8 mouse cellular contexts compared by ENCODE assay signal in genomic region chr16:56075222-56076111, GRCm38 (mm10). TPM values are rescaled to one million over a fixed set of nuclear protein-coding genes. Genes with fewer than 3 reads are reported as not detected.
A peak's percentile ranks its signal among the peaks of the same experiment; 100 is the strongest.
DNase-seq lines count a peak whose midpoint lies in the region; ATAC-seq lines count a peak whose summit lies in the region.

No protein-coding gene starts in this region.

- peak; percentile 89 for DNase-seq in adrenal gland, adult 2 months
- DNase-seq in embryo, embryonic 11 days, result peak; percentile 94
- DNase-seq in gastrocnemius, postnatal 25 days, result peak; percentile 85
- peak; percentile 94 for DNase-seq in intestine, embryonic 14.5 days (ENCODE audit: low spot score)
- DNase-seq in left cerebral cortex, postnatal 10 days (ENCODE audit: extremely low spot score in 1 of 2, low spot score in 2 of 2), result peak; percentile 83 to 90
- peak; percentile 80 for DNase-seq in right cerebral cortex, postnatal 14 days
- peak; percentile 71 for DNase-seq in urinary bladder, postnatal 25 days (ENCODE audit: low spot score)

- H3K4me3 ChIP-seq in intestine, embryonic 14.5 days (ENCODE audit: low read depth, low read length), result peak overlapping the region; percentile 84

- intact Hi-C loops in left cerebral cortex, postnatal 10 days (cut with DNase I), result no loop called here

- H3K4me2 ChIP-seq in intestine, embryonic 14.5 days (ENCODE audit: low read length), result peak overlapping the region; percentile 62

- peak overlapping the region; percentile 64 for H3K9ac ChIP-seq in intestine, embryonic 14.5 days (ENCODE audit: low read length)

- H3K27ac ChIP-seq in intestine, embryonic 14.5 days (ENCODE audit: low read depth), result peak overlapping the region; percentile 84

- no peaks in the 10 kb centered on the region; the same call in 1 of the 2 replicates for H3K36me3 ChIP-seq in intestine, embryonic 14.5 days (ENCODE audit: control insufficient read depth, insufficient read depth, low read length)

- no peaks in the 10 kb centered on the region for H3K9me3 ChIP-seq in intestine, embryonic 14.5 days (ENCODE audit: control insufficient read depth, low read length)

- ATAC-seq in intestine, embryonic 14.5 days (replicated peaks; ENCODE audit: low FRiP score, low TSS enrichment, low read depth), result peak; percentile 92
- ATAC-seq in megakaryocyte progenitor cell, adult 5-6 weeks (replicated peaks; ENCODE audit: poor library complexity), result peak; percentile 57

- no peaks in the 10 kb centered on the region for H3K27me3 ChIP-seq in intestine, embryonic 14.5 days (replicated peaks; ENCODE audit: control insufficient read depth, insufficient read depth, low read length)

- 1% methylated on average over 55 of the region's 66 CpGs for WGBS in intestine, embryonic 14.5 days

- peaks cover 10% of the 10 kb centered on the region; the same call in 1 of the 2 replicates for H3K4me1 ChIP-seq in intestine, embryonic 14.5 days (replicated peaks; ENCODE audit: control insufficient read depth, insufficient read depth, low read length)

RNA-seq across cellular contexts. Expression of gene Senp7, which starts 27.3 kb away (rescaled TPM):
- total RNA-seq in adrenal gland, adult 2 months (2021), result 10 to 100 TPM; 20.5 to 20.8 TPM
- polyA plus RNA-seq in adrenal gland, adult 2 months (2012; rRNA removed), result 0.41 and 0.49 TPM in 2 replicates
- total RNA-seq in gastrocnemius, postnatal 25 days (2021), result 10 to 100 TPM; 11.5 to 12.9 TPM
- 28.0 and 31.0 TPM in 2 replicates for polyA plus RNA-seq in intestine, embryonic 14.5 days (2014; fragmentation: Nextera tagmentation; extraction: Ambion mirVana)
- 10 to 100 TPM; 42.7 to 46.2 TPM for total RNA-seq in left cerebral cortex, postnatal 10 days (2021)
- total RNA-seq in megakaryocyte progenitor cell, adult 5-6 weeks (2015), result 21.0 and 32.8 TPM in 2 replicates
- 15.0 and 25.4 TPM in 2 replicates for total RNA-seq in megakaryocyte progenitor cell, adult 5-6 weeks (2017)

RNA-seq across cellular contexts. Expression of gene Trmt10c, which starts 37.8 kb away (rescaled TPM):
- 10 to 100 TPM; 19.2 to 22.3 TPM for total RNA-seq in adrenal gland, adult 2 months (2021)
- polyA plus RNA-seq in adrenal gland, adult 2 months (2012; rRNA removed), result 8.7 and 8.9 TPM in 2 replicates
- 1 to 10 TPM; 7.7 to 9.3 TPM for total RNA-seq in gastrocnemius, postnatal 25 days (2021)
- polyA plus RNA-seq in intestine, embryonic 14.5 days (2014; fragmentation: Nextera tagmentation; extraction: Ambion mirVana), result 28.5 and 29.6 TPM in 2 replicates
- total RNA-seq in left cerebral cortex, postnatal 10 days (2021), result 1 to 10 TPM; 8.4 TPM
- total RNA-seq in megakaryocyte progenitor cell, adult 5-6 weeks (2015), result 35.8 and 37.3 TPM in 2 replicates
- 36.1 and 44.1 TPM in 2 replicates for total RNA-seq in megakaryocyte progenitor cell, adult 5-6 weeks (2017)

RNA-seq across cellular contexts. Expression of gene Pcnp, which starts 45.9 kb away (rescaled TPM):
- total RNA-seq in adrenal gland, adult 2 months (2021), result 100 to 1,000 TPM; 100 to 110 TPM
- polyA plus RNA-seq in adrenal gland, adult 2 months (2012; rRNA removed), result 2.9 and 3.2 TPM in 2 replicates
- total RNA-seq in gastrocnemius, postnatal 25 days (2021), result 10 to 100 TPM; 47.0 to 50.1 TPM
- 195 and 219 TPM in 2 replicates for polyA plus RNA-seq in intestine, embryonic 14.5 days (2014; fragmentation: Nextera tagmentation; extraction: Ambion mirVana)
- total RNA-seq in left cerebral cortex, postnatal 10 days (2021), result 100 to 1,000 TPM; 140 to 144 TPM
- total RNA-seq in megakaryocyte progenitor cell, adult 5-6 weeks (2015), result 99.7 and 101 TPM in 2 replicates
- total RNA-seq in megakaryocyte progenitor cell, adult 5-6 weeks (2017), result 129 and 133 TPM in 2 replicates

Comparison
In these comparisons a context has a peak if more than half of its experiments do, and no peak if none do; other contexts are left out.
1. Peak in every context shown above with its lines: DNase-seq, ATAC-seq, H3K4me3 ChIP-seq and H3K27ac ChIP-seq.